Mouse (Mus musculus) embryonic facial prominence, embryonic 13.5 days (tissue): Measurements from ENCODE around the gene Lrrc38. TPM values are rescaled to one million over a fixed set of nuclear protein-coding genes. Genes with fewer than 3 reads are reported as not detected.

ENCODE experiments used
- ATAC-seq: fragments of 200-750 bp; cut with Nextera tagmentation; 2 replicates; pipeline ENCODE4 v1.8.0; 2017; ENCODE audit warnings: low read depth; ENCODE audit not compliant: insufficient number of reproducible peaks, insufficient read depth, low FRiP score, low TSS enrichment
- H3K27ac ChIP-seq: fragments of 300-500 bp; sonication (generic); 2 replicates; pipeline ENCODE4 v1.5.1; 2015; ENCODE audit warnings: moderate library complexity, mild to moderate bottlenecking, inconsistent platforms
- H3K27me3 ChIP-seq: fragments of 300-500 bp; sonication (generic); 2 replicates; pipeline ENCODE4 v1.6.1; 2015; ENCODE audit warnings: mild to moderate bottlenecking, inconsistent platforms
- H3K36me3 ChIP-seq: fragments of 300-500 bp; sonication (generic); 2 replicates; pipeline ENCODE4 v1.6.1; 2015; ENCODE audit warnings: mild to moderate bottlenecking, inconsistent platforms
- H3K4me1 ChIP-seq: fragments of 300-500 bp; sonication (generic); 2 replicates; pipeline ENCODE4 v1.6.1; 2015; ENCODE audit warnings: inconsistent platforms
- H3K4me2 ChIP-seq: fragments of 300-500 bp; sonication (generic); 2 replicates; pipeline ENCODE4 v1.6.1; 2015; ENCODE audit warnings: moderate library complexity, mild to moderate bottlenecking, inconsistent platforms
- H3K4me3 ChIP-seq: fragments of 300-500 bp; sonication (generic); 2 replicates; pipeline ENCODE4 v1.5.1; 2015; ENCODE audit warnings: mild to moderate bottlenecking, inconsistent platforms
- H3K9ac ChIP-seq: fragments of 300-500 bp; sonication (generic); 2 replicates; pipeline ENCODE4 v1.6.1; 2015; ENCODE audit warnings: mild to moderate bottlenecking, inconsistent platforms
- H3K9me3 ChIP-seq: fragments of 300-500 bp; sonication (generic); 2 replicates; pipeline ENCODE4 v1.6.1; 2016; ENCODE audit warnings: inconsistent platforms
- WGBS: fragments of 180-500 bp; shearing (Covaris S2); methylation state at CpG from one replicate; pipeline ENCODE4 v1.1.7; 2015; ENCODE audit warnings: mixed read lengths; 5-methylcytosine and 5-hydroxymethylcytosine counted together
- polyA plus RNA-seq: library from polyadenylated mRNA; unstranded; fragments of >200 nt; fragmentation: Nextera tagmentation; extraction: Ambion mirVana; gene quantifications from 2 replicates; pipeline ENCODE4 v1.2.1, GENCODE M21; 2015

The Lrrc38 gene
- polyA plus RNA-seq, 1 experiment from 2014 or later, result not detected

- Histone ChIP-seq H3K9me3 (no peaks in the 10 kb centered on the region), H3K9ac (peak overlapping the region; percentile 64), H3K4me3 (peak overlapping the region; percentile 52), H3K27ac (no peak overlapping the region), H3K4me1 (peaks cover 22% of the 10 kb centered on the region), H3K36me3 (no peaks in the 10 kb centered on the region), H3K27me3 (peaks cover 63% of the 10 kb centered on the region), H3K4me2 (peak overlapping the region; percentile 96)
- 3% methylated on average over 72 of the region's 72 CpGs for WGBS
- no peak for ATAC-seq
These were observed 774 bp downstream of the Lrrc38 start for GRCm38 (mm10) chr4:143350047-143351015.

GRCm38 (mm10) chr4:143352301-143352700, 2.7 kb downstream of the Lrrc38 start:
- no peak overlapping the region for H3K4me3 ChIP-seq
- no peaks in the 10 kb centered on the region for H3K9me3 ChIP-seq
- no peak overlapping the region for H3K4me2 ChIP-seq
- no peak overlapping the region for H3K27ac ChIP-seq
- H3K36me3 ChIP-seq, result no peaks in the 10 kb centered on the region
- WGBS, result 71% methylated on average over 4 of the region's 4 CpGs
- ATAC-seq, result no peak
- peaks cover 58% of the 10 kb centered on the region for H3K27me3 ChIP-seq
- H3K4me1 ChIP-seq, result peaks cover 22% of the 10 kb centered on the region
- H3K9ac ChIP-seq, result no peak overlapping the region

- Histone ChIP-seq H3K9ac (no peak overlapping the region), H3K27me3 (no peaks in the 10 kb centered on the region), H3K4me3 (no peak overlapping the region), H3K4me1 (no peaks in the 10 kb centered on the region), H3K4me2 (no peak overlapping the region), H3K27ac (no peak overlapping the region), H3K36me3 (no peaks in the 10 kb centered on the region), H3K9me3 (no peaks in the 10 kb centered on the region)
- 73% methylated on average over 10 of the region's 10 CpGs for WGBS
- no peak for ATAC-seq
These were observed 12.0 kb downstream of the Lrrc38 start for GRCm38 (mm10) chr4:143361520-143361919.

GRCm38 (mm10) chr4:143366415-143367041, 17.0 kb downstream of the Lrrc38 start:
- Histone ChIP-seq H3K9ac (no peak overlapping the region), H3K36me3 (no peaks in the 10 kb centered on the region), H3K4me2 (no peak overlapping the region), H3K9me3 (no peaks in the 10 kb centered on the region), H3K4me3 (no peak overlapping the region), H3K4me1 (no peaks in the 10 kb centered on the region), H3K27me3 (peaks cover 7% of the 10 kb centered on the region; the same call in 1 of the 2 replicates), H3K27ac (no peak overlapping the region)
- no peak for ATAC-seq
- WGBS, result 48% methylated on average over 15 of the region's 15 CpGs

- H3K27me3 ChIP-seq, result peaks cover 23% of the 10 kb centered on the region
- no peaks in the 10 kb centered on the region for H3K4me1 ChIP-seq
- H3K4me3 ChIP-seq, result no peak overlapping the region
- no peak overlapping the region for H3K27ac ChIP-seq
- no peaks in the 10 kb centered on the region for H3K36me3 ChIP-seq
- no peak overlapping the region for H3K4me2 ChIP-seq
- no peaks in the 10 kb centered on the region for H3K9me3 ChIP-seq
- ATAC-seq, result no peak
- 42% methylated on average over 7 of the region's 7 CpGs for WGBS
- H3K9ac ChIP-seq, result no peak overlapping the region
These were observed 29.9 kb downstream of the Lrrc38 start for GRCm38 (mm10) chr4:143379480-143379879.

GRCm38 (mm10) chr4:143379931-143380715, 30.6 kb downstream of the Lrrc38 start:
- no peak overlapping the region for H3K4me2 ChIP-seq
- no peaks in the 10 kb centered on the region for H3K9me3 ChIP-seq
- peaks cover 23% of the 10 kb centered on the region for H3K27me3 ChIP-seq
- no peak for ATAC-seq
- H3K27ac ChIP-seq, result no peak overlapping the region
- H3K36me3 ChIP-seq, result no peaks in the 10 kb centered on the region
- H3K4me1 ChIP-seq, result no peaks in the 10 kb centered on the region
- no peak overlapping the region for H3K4me3 ChIP-seq
- H3K9ac ChIP-seq, result no peak overlapping the region
- WGBS, result 28% methylated on average over 15 of the region's 15 CpGs

GRCm38 (mm10) chr4:143380716-143381004, 31.1 kb downstream of the Lrrc38 start:
- peaks cover 23% of the 10 kb centered on the region for H3K27me3 ChIP-seq
- H3K27ac ChIP-seq, result no peak overlapping the region
- no peaks in the 10 kb centered on the region for H3K36me3 ChIP-seq
- WGBS, result 2% methylated on average over 5 of the region's 5 CpGs
- no peak overlapping the region for H3K4me3 ChIP-seq
- peak; percentile 56; the same call in 1 of the 2 replicates for ATAC-seq
- no peak overlapping the region for H3K4me2 ChIP-seq
- H3K4me1 ChIP-seq, result no peaks in the 10 kb centered on the region
- H3K9me3 ChIP-seq, result no peaks in the 10 kb centered on the region
- H3K9ac ChIP-seq, result no peak overlapping the region

- no peak overlapping the region for H3K4me2 ChIP-seq
- H3K4me3 ChIP-seq, result no peak overlapping the region
- H3K27ac ChIP-seq, result no peak overlapping the region
- no peak for ATAC-seq
- H3K4me1 ChIP-seq, result no peaks in the 10 kb centered on the region
- H3K9ac ChIP-seq, result no peak overlapping the region
- peaks cover 23% of the 10 kb centered on the region for H3K27me3 ChIP-seq
- 78% methylated on average over 3 of the region's 3 CpGs for WGBS
- H3K36me3 ChIP-seq, result no peaks in the 10 kb centered on the region
- H3K9me3 ChIP-seq, result no peaks in the 10 kb centered on the region
These were observed 32.6 kb downstream of the Lrrc38 start for GRCm38 (mm10) chr4:143382163-143382562.

- Histone ChIP-seq H3K9me3 (no peaks in the 10 kb centered on the region), H3K4me3 (no peak overlapping the region), H3K9ac (no peak overlapping the region), H3K36me3 (no peaks in the 10 kb centered on the region), H3K4me2 (no peak overlapping the region), H3K4me1 (no peaks in the 10 kb centered on the region), H3K27me3 (peaks cover 15% of the 10 kb centered on the region), H3K27ac (no peak overlapping the region)
- 42% methylated on average over 4 of the region's 4 CpGs for WGBS
- no peak for ATAC-seq
These were observed 34.1 kb downstream of the Lrrc38 start for GRCm38 (mm10) chr4:143383646-143384045.

GRCm38 (mm10) chr4:143388955-143389702, 39.6 kb downstream of the Lrrc38 start:
- Histone ChIP-seq H3K9ac (peak overlapping the region; percentile 67), H3K4me3 (peak overlapping the region; percentile 44), H3K4me2 (peak overlapping the region; percentile 60), H3K27ac (no peak overlapping the region), H3K4me1 (no peaks in the 10 kb centered on the region), H3K9me3 (no peaks in the 10 kb centered on the region; the same call in 1 of the 2 replicates), H3K27me3 (no peaks in the 10 kb centered on the region), H3K36me3 (no peaks in the 10 kb centered on the region)
- 12% methylated on average over 25 of the region's 43 CpGs for WGBS
- peak; percentile 52; the same call in 1 of the 2 replicates for ATAC-seq

GRCm38 (mm10) chr4:143394181-143394580, 44.6 kb downstream of the Lrrc38 start, which contains the start of gene Pramel1:
Gene Pramel1, plus strand, starts transcription at chr4:143394428.
- H3K4me2 ChIP-seq, result no peak within 1 kb of the TSS

More at GRCm38 (mm10) chr4:143394181-143394580, 44.6 kb downstream of the Lrrc38 start, which contains the start of gene Pramel1:
- ATAC-seq, result no peak
- Histone ChIP-seq H3K27ac (no peak within 1 kb of the TSS), H3K4me3 (no peak within 1 kb of the TSS), H3K9ac (no peak within 1 kb of the TSS), H3K36me3 (no peaks in the 10 kb centered on the region), H3K27me3 (peaks cover 3% of the 10 kb centered on the region; the same call in 1 of the 2 replicates), H3K4me1 (no peaks in the 10 kb centered on the region), H3K9me3 (no peaks in the 10 kb centered on the region; the same call in 1 of the 2 replicates)
- 79% methylated on average over 26 of the region's 26 CpGs for WGBS
